Mouse (Mus musculus): ENCODE measurements around the gene Gm11116. TPM values are rescaled to one million over a fixed set of nuclear protein-coding genes. Genes with fewer than 3 reads are reported as not detected.
"Not testable (repeated sequence)": the region's sequence is repeated elsewhere in the genome, so short reads cannot be mapped to it uniquely, and the experiment has no call there.

Gene Gm11116
- polyA plus RNA-seq (2012; rRNA removed): not detected in 2 replicates

DNA sequence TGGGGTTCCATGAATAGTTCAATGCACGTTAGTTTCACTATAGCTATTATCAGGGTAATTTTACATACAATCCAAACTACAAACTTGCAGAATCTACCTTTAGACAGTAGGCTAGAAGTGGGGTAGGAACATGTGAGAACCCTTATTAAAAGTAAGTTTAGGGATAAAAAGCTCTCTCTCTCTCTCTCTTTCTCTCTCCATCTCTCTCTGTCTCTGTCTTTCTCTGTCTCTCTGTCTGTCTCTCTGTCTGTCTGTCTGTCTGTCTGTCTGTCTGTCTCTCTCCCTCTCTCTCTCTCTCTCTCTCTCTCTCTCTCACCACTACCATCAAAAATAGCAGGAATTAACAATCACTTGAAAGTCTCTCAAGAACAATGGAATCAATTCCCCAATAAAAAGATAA, at the start of gene Gm11116:
Gm11116 (minus strand) TSS at position 101 of the 400 bp plus-strand sequence.
- DNase-seq: no peak
- 72% methylated on average over 1 of the region's 1 CpGs for WGBS
- no peaks in the 10 kb centered on the region for H3K36me3 ChIP-seq (ENCODE audit: control insufficient read depth, insufficient read depth, low read length)
- H3K27ac ChIP-seq (ENCODE audit: control insufficient read depth, insufficient read depth, low read length): no peak within 1 kb of the TSS
- no peaks in the 10 kb centered on the region for H3K27me3 ChIP-seq (ENCODE audit: control insufficient read depth, insufficient read depth, low read length)
- H3K4me1 ChIP-seq (replicated peaks; ENCODE audit: control insufficient read depth, insufficient read depth, low read length): no peaks in the 10 kb centered on the region
- H3K4me3 ChIP-seq (ENCODE audit: control insufficient read depth, insufficient read depth, low read length): no peak within 1 kb of the TSS
- no peak for TF ChIP-seq CTCF (IDR thresholded peaks at IDR 0.05; ENCODE audit: borderline replicate concordance, control insufficient read depth, extremely low read depth, insufficient read depth, low read length, poor library complexity)
- no peak for TF ChIP-seq POLR2A (IDR thresholded peaks at IDR 0.05; ENCODE audit: control insufficient read depth, extremely low read depth, insufficient read depth, low read length, poor library complexity)

DNA sequence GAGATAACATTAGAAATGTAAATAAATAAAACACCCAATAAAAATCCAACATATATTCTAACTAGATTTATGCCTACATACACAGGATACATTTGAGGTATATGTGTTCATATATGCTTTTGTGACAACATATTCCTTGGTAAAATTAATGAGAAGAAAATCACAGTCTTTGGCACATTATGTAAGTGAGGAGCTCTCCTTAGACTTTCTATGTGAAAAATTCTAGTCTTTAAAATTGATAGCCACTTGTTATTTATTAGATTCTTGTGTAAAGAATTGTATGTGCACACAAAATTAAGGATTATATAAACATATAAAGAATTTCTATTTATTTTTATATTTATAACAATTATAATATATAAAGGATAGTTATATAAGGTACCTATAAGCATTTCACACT, 42.7 kb upstream of the Gm11116 start, which contains the start of gene Gm11115:
Gm11115 (minus strand) TSS at position 101 of the 400 bp plus-strand sequence.
- H3K27me3 ChIP-seq (ENCODE audit: control insufficient read depth, insufficient read depth, low read length): no peaks in the 10 kb centered on the region
- no peak for DNase-seq
- no peak within 1 kb of the TSS for H3K4me3 ChIP-seq (ENCODE audit: control insufficient read depth, insufficient read depth, low read length)
- H3K27ac ChIP-seq (ENCODE audit: control insufficient read depth, insufficient read depth, low read length): no peak within 1 kb of the TSS
- no peaks in the 10 kb centered on the region for H3K4me1 ChIP-seq (replicated peaks; ENCODE audit: control insufficient read depth, insufficient read depth, low read length)
- no peaks in the 10 kb centered on the region for H3K36me3 ChIP-seq (ENCODE audit: control insufficient read depth, insufficient read depth, low read length)
- TF ChIP-seq CTCF (IDR thresholded peaks at IDR 0.05; ENCODE audit: borderline replicate concordance, control insufficient read depth, extremely low read depth, insufficient read depth, low read length, poor library complexity) (no peak), POLR2A (IDR thresholded peaks at IDR 0.05; ENCODE audit: control insufficient read depth, extremely low read depth, insufficient read depth, low read length, poor library complexity) (no peak)

DNA sequence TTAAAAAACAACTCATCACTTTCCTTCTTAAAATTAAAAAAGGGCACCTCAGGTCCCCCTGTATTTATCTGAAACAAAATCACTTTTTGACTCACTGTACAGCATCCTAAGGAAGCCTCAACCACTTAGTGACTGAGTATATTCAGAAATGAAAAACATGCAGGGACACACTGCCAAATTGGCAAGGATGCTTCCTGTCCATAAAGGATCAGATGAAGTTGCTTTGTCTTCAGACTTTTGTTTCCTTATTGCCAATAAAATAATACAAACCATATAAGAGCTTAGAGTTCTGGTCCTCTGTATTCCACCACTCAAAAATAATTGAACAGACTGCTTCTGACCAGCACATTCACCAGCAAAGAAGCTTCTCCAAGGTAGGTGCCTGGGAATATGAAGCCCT, 25.1 kb downstream of the Gm11116 start, which contains the start of gene Smr2:
Smr2 (plus strand) TSS at position 301 of the 400 bp plus-strand sequence.
- H3K36me3 ChIP-seq (ENCODE audit: control insufficient read depth, insufficient read depth, low read length); DNase-seq; H3K4me1 ChIP-seq (replicated peaks; ENCODE audit: control insufficient read depth, insufficient read depth, low read length); H3K4me3 ChIP-seq (ENCODE audit: control insufficient read depth, insufficient read depth, low read length); H3K27ac ChIP-seq (ENCODE audit: control insufficient read depth, insufficient read depth, low read length); H3K27me3 ChIP-seq (ENCODE audit: control insufficient read depth, insufficient read depth, low read length): not testable (repeated sequence)

Other genes starting within 250 kb of the Gm11116 start
- 0.31 and 0.47 TPM in 2 replicates for gene Odam, start 226.5 kb downstream of the Gm11116 start, polyA plus RNA-seq (2012; rRNA removed)
- 0.13 and 0.70 TPM in 2 replicates for gene Csn3, start 186.0 kb downstream of the Gm11116 start, polyA plus RNA-seq (2012; rRNA removed)
- gene 2310003L06Rik, start 142.1 kb downstream of the Gm11116 start, polyA plus RNA-seq (2012; rRNA removed): not detected in 2 replicates
- not detected in 2 replicates for gene Gm28434, start 142.0 kb downstream of the Gm11116 start, polyA plus RNA-seq (2012; rRNA removed)
- not detected in 2 replicates for gene Cabs1, start 132.1 kb downstream of the Gm11116 start, polyA plus RNA-seq (2012; rRNA removed)
- gene Smr3a, start 109.0 kb downstream of the Gm11116 start, polyA plus RNA-seq (2012; rRNA removed): not detected in 2 replicates
- gene Smr2, start 25.0 kb downstream of the Gm11116 start, polyA plus RNA-seq (2012; rRNA removed): not detected in 2 replicates
- not detected in 2 replicates for gene Gm11115, start 42.6 kb upstream of the Gm11116 start, polyA plus RNA-seq (2012; rRNA removed)
- gene Gm7714, start 157.4 kb upstream of the Gm11116 start, polyA plus RNA-seq (2012; rRNA removed): not detected in 2 replicates
- not detected in 2 replicates for gene Prol1, start 205.8 kb upstream of the Gm11116 start, polyA plus RNA-seq (2012; rRNA removed)